15 mouse cellular contexts compared by ENCODE assay signal in the genomic region with DNA sequence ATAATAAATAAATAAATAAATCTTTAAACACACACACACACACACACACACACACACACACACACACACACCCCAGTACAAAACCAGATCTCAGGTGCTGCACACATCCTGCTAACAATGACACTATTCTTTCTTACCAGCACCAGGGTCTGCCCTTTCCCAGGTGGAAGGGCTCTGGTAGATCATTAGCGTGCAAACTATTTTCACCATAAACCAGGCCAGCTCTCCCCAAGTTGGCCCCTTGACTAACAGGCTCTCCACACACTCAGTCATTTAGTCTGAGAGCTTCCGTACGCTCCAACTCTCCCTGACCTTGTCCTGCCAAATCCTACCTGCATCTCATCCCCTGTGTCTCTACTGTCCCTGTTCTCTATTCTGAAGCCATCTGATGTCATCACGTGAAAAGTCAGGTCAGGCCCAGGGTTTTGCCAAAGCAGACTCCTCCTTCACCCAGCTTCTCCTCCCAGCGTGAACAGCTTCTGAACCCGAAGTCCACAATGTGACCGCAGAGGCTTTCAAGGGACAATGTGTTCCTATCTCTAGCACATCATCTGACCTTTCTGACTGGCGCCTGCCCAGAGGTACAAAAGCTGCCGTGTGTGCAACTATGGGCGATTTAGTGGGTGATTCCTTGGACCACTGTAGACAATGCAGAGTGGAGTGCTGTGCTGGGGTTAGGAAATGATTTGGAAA.
DNase-seq lines count a peak whose midpoint lies in the region; ATAC-seq lines count a peak whose summit lies in the region.
"Had no signal": no experiment of that assay in that cellular context is flagged by ENCODE, and none has a peak within 500 bp of the region (broad histone marks: within the 10 kb centered on the region; RNA-seq: fewer than 3 reads in every experiment).

No protein-coding gene starts in this region.

- peak; percentile 55 for DNase-seq in kidney, adult 11 months
- no peak for DNase-seq in kidney, postnatal 4 days
- peak; percentile 24 for DNase-seq in brain, adult 2 months (ENCODE audit: low read depth, low spot score)
- peak; percentile 48 to 76 for DNase-seq in kidney, adult 8-10 months
- DNase-seq in kidney, postnatal 14 days, result peak; percentile 38
- no peak for DNase-seq in adrenal gland, adult 2 months
- DNase-seq: B cell, adult 2 months; cerebellum, adult 18-20 months; cerebellum, postnatal 36 days; right cerebral cortex, adult 18-20 months; right cerebral cortex, postnatal 4 days; thymus, postnatal 14 days had no signal

- no peak for ATAC-seq in megakaryocyte-erythroid progenitor cell, adult 5-6 weeks (replicated peaks; ENCODE audit: low FRiP score, low TSS enrichment, poor library complexity, severe bottlenecking)
- ATAC-seq: forebrain, embryonic 14.5 days; Patski had no signal

Comparison
In these comparisons a context has a peak if more than half of its experiments do, and no peak if none do; other contexts are left out.
1. DNase-seq: peak in kidney, adult 11 months (single experiment), brain, adult 2 months (single experiment), kidney, adult 8-10 months (2 of 2) and kidney, postnatal 14 days (single experiment); none in kidney, postnatal 4 days (0 of 2) and adrenal gland, adult 2 months (single experiment).